Mouse (Mus musculus): ENCODE data around the gene Esr1.
"Not testable (repeated sequence)": the region's sequence is repeated elsewhere in the genome, so short reads cannot be mapped to it uniquely, and the experiment has no call there.

The Esr1 gene

DNA sequence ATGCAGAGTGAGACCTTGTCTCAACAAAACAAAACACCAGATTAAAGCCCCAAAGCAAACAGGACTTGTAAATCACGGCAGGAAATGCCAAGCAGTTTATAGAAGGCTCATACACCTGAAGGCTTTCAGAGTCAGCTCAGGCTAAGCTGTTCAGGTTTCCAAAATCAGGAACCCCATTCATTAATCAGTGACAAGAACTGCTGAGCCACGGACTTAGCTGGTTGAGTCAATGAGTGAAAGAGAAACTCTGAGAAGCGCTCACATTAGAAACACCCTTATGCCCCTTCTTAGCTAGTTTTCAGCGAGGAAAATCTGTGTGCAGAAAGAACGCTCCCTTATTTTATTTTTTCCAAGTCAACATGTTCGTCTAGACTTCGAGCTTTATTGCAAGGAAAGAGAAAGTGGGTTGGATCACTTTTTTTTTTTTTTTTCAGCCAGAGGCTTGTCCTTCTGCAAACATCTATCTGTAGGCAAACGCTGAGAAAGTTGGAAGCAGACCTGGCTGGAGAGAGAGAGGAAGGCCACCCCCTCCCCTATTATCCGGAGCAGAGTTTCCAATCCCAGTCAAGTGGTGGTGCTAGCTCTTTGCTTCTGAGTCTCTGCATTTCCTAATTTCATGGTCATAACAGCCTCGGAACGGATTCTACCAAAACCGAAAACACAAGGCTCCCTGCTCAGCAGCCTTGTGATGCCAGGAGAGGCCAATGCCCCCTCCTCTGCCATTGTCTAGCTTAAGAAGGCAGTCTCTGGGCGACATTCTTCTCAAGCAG is at the start of gene Esr1:
TSS of gene Esr1 (plus strand) at position 208 of the 770 bp plus-strand sequence.
- no peak for DNase-seq (ENCODE audit: low read depth, low spot score)

DNA sequence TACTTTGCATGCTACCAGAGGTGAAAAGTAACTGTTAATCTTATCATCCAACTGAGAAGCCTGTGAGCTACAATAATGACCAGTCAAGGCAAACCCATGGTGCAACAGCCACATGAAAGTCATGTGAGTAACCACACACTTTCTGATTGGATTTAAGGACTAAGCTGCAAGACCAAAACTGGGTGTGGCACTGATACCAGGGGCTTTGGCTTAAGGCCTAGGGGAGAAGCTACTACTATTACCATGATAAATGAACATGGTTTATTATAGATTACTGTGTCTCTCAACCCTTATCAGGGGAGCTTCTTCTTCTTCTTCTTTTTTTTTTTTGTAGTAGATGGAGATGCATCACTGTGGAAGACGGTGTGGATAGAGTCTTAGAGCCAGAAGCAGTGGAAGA is 46.2 kb upstream of the Esr1 start:
- DNase-seq (ENCODE audit: low read depth, low spot score), result no peak

DNA sequence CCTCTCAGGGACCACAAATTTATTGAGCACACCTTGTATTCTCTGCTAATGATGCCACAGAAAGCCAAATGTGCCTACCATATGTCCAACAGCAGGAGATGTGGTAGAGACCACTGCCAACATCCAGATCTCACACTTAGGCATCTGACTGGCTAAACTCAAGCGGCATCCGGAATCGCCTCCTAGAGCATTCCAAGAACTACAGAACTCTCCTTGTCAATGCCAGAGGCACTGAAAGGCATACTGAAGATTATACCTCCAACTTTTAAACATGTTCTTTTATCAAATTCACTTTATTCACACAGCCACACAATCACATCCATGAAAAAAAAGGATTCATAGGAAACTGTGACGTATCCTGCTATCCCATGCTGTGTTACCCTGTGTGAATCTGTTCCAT is 40.6 kb upstream of the Esr1 start:
- DNase-seq (ENCODE audit: low read depth, low spot score), result no peak

DNA sequence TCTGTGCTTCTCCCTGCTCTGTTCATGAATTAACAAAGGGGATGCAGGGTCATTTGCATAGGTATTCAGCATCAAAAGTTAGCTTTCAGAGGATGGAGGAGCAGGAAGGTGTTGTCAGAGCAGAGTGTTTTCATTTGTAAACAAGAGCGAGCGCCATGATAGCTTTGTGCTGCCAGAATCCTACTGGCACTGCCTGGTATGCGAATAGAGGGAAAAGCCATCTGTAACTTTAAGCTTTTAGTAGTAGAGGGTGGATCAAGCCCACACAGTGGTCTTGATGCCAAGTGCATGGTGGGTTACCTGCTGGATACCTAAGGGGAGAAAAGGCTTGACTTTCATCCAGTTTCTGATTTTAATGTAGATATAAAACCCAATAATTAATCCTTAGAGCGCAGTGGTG is 40.1 kb upstream of the Esr1 start:
- DNase-seq (ENCODE audit: low read depth, low spot score), result no peak

DNA sequence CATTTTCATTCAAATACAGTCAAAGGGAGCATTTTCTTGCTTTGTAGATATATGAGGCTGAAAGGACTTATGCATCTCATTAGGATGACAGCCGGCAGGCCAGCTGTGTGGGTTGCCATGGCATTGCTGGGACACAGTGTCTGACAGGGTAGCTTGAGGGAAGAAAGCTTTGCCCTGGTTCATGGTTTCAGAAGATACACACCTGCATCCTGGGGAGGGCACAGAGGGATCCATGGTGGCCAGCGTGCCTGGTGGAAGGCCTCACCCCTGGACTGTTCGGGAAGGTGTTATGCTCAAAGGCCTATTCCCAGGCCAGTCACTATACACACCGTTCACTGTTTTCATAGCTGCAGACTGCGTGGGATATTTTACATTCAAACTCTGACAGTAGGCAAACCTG is 29.5 kb upstream of the Esr1 start:
- no peak for DNase-seq (ENCODE audit: low read depth, low spot score)

DNA sequence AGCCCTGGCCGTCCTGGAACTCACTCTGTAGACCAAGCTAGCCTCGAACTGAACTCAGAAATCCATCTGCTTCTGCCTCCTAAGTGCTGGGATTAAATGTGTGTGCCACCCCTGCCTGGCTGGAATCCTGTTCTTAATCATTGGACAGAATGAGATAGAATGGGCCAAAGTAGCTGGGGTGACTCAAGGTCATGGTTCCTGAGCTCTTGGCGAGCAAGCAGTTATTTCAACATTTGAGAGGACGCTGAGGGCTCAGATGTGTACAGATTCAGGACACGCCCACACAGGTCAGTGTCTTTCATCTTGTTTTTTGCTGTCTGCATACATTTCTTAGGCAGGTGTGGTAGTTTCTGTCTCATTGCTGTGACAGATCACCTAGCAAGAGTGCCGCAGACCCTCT is 24.7 kb upstream of the Esr1 start:
- DNase-seq (ENCODE audit: low read depth, low spot score), result no peak

DNA sequence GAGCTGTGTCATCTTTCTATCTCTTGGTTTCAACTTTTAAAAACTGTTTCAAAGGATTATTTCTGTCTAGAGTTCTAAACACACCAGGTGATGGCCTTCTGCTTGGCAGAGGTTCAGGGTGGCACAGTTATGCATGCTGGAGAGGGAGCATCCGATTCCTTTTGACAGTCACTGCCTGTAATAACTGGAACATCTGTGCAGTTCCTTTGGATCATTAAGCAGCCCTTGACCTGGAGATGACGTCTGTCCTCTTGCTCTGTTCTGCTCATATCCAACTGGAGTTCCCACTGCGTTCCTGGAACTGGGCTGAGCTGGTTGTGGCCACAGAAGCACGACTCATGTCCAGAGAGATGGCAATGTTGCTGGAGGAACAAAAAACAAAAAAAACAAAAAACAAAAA is 21.8 kb upstream of the Esr1 start:
- peak; percentile 25 for DNase-seq (ENCODE audit: low read depth, low spot score)

DNA sequence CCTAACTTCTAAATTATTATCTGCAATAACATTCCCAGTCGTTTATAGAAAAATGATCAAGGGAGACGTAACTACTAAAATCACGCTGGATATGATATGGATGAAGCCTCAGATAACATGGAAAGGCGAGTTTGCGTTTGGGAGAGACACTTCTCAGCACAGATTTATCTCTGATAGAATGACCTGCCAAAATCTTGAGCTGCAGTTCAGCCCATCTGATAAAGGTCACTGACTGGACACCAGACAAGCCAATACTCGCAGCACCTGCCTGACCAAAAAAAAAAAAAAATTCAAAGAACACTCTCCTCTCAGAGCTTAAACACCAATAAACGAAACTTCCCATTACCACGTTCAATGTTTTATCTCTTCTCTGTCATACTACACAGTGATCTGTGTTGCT is 20.4 kb upstream of the Esr1 start:
- no peak for DNase-seq (ENCODE audit: low read depth, low spot score)

DNA sequence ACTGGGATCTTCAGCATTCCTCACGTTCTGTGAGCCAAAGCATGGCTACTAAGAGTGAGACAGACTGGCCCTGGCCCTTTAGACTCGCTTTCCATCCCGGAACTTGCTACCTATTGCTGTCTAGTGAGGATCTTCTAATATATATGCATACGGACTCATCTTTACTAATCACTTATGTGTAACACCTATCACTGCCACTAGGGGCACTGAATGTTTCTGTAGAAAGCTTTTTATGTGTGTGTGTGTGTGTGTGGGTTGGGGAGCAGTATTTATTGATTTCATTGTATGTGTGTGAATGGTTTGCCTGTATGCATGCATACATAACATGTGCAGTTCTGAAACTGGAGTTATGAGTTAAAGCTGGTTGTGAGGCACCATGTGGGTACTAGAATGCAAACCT is 17.6 kb upstream of the Esr1 start:
- DNase-seq (ENCODE audit: low read depth, low spot score), result peak; percentile 41

DNA sequence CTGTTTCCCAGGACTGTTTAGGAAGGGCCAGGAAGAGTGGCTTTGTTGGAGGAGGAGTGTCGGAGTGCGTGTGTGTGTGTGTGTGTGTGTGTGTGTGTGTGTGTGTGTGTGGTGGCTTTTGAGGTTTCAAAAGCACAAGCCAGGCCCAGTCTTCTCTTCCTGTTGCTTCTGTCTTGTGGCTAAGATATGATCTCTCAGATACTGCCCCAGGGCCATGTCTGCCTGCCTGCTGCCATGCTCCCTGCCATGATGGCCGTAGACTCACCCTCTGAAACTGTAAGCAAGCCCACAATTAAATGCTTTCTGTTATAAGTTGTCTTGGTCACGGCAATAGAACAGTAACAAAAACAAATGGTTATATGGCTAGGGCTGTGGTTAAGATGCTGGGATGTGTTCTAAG is 14.2 kb upstream of the Esr1 start:
- DNase-seq (ENCODE audit: low read depth, low spot score), result no peak

DNA sequence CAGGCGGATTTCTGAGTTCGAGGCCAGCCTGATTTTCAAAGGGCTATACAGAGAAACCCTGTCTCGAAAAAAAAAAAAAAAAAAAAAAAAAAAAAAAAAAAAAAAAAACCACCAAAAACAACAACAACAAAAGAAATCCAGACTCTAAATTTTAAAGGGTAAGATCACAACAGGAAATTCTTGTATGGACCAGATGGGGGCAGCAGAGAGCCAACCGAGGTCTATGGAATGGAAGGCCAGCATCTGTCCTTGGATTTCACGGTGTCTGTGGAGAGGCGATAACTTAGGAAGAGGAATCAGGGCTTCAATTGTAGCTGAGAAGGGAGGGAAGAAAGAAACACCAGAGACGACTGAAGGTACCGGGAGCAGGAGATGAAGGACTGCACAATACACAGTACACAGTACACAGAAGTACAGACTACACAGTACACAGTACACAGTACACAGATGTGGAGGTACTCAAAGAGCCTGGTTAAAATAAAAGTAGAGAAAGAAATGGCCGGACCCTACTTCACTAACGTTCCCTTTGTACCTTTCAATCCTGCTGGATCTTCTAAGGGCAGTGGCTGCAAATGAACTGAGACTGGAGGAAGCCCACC is 13.1 kb upstream of the Esr1 start:
- peak; percentile 77 for DNase-seq (ENCODE audit: low read depth, low spot score)

DNA sequence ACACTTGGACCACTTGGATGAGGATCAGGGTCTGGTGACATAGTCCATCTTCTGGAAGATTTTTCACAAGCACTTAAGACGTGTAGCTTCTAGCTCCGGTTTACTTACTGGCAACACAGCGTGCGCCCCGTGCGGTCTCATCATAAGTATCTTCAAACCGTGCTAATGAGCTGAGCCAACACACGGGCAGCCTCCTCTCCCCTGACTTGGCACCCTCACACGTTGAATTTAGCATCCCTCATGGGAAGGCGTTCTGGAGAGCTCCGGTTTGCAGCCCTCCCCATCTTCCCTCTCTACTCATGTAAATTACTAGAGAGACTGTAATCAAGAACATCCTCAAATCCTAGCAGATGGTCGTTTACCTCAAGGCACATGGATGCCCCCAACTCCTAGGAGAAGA is 12.5 kb upstream of the Esr1 start:
- DNase-seq (ENCODE audit: low read depth, low spot score), result no peak

DNA sequence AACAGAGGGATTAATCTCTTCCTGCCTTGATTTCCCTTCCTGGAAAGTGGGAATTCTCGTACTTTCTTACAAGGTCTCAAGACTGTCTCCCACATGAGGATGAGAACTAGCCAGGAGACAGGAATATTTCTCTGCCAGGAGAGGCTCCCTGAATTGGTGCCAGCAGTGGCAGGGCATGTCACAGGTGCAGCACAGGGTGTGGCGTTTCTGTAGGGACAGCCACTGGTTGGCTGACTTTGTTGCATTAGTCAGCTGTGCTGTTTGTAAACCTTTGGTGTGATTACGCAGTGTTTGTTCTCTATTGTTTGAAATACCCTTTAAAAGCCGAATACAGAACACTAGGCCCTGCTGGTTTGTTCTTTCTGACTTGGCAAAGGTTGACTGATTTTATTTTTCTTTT is 11.8 kb upstream of the Esr1 start:
- no peak for DNase-seq (ENCODE audit: low read depth, low spot score)

DNA sequence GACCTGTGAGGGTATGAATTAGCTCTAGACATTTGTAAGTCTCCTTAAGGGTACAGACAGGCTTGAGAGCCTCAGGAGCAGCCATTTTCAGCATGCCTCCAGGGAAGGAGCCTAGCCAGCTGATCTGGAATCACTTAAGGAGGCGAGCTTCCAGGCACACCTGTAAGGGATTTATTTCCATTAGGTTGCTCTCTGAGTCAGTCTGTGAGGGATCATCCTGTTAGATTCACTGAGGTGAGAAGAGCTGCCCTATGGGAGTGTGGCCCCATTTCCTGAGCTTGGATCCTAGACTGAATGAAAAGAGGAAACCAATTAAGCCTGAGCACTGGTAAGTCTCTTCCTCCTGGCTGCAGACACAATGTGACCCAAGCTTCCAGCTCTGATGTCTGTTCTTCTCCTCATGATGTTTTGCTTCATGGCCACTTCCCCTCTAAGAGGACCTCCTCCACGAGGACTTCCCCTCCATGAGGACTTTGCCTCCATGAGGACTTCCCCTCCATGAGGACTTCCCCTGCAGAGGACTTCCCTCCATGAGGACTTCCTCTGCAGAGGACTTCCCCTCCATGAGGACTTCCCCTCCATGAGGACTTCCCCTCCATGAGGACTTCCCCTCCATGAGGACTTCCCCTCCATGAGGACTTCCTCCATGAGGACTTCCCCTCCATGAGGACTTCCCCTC is 10.5 kb upstream of the Esr1 start:
- no peak for DNase-seq (ENCODE audit: low read depth, low spot score)

DNA sequence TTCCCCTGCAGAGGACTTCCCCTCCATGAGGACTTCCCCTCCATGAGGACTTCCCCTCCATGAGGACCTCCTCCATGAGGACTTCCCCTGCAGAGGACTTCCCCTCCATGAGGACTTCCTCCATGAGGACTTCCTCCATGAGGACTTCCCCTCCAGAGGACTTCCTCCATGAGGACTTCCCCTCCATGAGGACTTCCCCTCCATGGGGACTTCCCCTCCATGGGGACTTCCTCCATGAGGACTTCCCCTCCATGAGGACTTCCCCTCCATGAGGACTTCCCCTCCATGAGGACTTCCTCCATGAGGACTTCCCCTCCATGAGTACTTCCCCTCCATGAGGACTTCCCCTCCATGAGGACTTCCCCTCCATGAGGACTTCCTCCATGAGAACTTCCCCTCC is 9.8 kb upstream of the Esr1 start:
- DNase-seq (ENCODE audit: low read depth, low spot score), result not testable (repeated sequence)

DNA sequence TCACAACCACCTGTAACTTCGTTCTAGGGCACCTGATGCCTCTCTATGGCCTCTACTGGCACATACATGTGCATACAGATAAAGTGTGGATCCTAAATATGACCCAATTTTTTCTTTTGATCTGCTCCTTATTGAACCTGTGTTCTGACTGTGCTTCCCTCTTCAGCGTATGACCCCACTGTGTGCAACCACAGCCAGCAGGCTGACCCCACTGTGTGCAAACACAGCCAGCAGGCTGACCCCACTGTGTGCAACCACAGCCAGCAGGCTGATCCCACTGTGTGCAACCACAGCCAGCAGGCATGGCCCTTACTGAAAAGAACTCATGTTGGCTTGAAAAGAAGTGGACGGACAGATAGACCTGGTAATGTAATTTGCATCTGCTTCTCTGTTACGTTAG is 8.9 kb upstream of the Esr1 start:
- no peak for DNase-seq (ENCODE audit: low read depth, low spot score)

DNA sequence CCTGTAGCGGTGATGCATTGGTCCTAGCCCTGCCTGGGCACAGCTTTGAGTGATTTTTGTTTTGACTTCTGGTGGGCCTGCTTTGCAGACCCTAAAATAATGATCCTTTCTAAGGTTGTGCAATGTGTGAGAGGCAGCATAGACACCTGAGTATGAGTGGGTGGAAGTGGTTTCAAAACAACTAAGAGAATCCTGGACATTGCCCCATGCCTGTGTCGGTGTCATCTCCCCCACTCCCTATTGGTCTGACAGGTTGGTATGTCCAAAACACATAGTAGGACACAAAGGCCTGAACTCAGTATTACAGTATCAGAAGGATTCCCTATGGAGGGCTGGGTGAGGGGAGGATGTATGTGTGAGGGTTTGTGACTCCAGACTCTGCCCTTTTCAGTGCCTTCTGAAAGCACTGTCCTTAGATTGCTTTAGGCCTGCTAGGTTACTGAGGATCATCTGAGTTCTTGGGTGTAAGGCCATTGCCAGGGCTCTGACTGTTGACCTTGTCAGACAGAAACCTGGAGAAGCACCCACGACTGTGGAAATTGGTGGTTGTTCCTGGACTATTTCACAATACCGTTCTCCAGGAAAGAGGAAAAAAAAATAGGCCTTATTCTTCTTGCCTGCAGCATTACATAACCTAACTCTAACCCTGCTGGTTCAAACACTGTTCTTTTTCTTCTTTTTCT is 6.7 kb upstream of the Esr1 start:
- DNase-seq (ENCODE audit: low read depth, low spot score), result no peak

DNA sequence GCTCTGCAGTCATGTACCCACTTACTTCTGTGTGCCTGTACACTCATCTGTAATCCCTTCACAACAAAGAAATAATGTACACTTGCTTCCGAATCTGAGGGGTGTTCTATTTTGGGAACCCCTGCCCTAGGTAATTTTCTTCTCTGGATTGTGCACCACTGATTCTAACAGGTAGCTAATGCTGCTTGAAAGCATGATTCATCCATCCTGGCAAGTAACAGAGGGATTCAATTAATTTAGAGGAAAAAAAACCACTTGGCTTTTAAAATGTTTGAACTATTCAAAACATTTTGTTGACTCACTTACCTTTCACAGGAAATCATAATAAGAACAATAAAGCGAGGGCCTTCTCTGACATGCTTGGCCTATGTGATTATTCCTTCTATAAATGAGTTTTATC is 1.2 kb upstream of the Esr1 start:
- DNase-seq (ENCODE audit: low read depth, low spot score), result peak; percentile 55

DNA sequence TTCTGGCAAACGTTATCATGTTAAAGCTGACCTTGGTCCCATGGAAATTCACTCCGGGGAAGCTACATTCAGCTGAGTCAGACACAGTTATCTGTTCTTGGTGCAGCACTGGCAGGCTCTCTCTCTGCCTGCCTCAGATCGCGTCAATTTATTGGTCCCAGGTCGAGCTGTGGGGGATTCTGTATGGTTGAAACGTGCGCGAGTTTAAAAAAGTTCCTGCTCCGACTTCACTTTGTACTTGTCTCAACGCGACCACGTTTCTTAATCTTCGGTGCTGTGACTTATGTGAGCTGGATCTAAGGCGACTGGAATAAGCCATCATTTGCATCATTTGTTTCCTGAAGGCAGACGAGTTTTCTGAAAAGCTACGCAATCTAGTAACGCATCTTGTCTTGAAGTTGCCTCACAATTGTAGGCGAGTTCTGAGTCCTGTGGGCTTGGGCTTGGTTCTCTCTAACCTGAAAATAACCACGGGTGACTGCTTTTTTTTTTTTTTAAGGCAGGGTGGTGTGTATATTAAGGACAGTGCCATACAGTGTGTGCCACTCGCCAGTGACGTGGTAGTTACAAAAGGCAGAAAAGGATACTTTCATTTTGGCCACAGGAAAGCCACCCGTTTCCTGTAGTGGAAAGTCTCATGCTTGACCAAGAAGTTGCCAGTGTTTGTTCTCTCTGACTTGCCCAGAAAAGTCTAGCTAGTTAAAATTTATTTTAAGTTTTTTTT is 1.1 kb downstream of the Esr1 start:
- no peak for DNase-seq (ENCODE audit: low read depth, low spot score)

DNA sequence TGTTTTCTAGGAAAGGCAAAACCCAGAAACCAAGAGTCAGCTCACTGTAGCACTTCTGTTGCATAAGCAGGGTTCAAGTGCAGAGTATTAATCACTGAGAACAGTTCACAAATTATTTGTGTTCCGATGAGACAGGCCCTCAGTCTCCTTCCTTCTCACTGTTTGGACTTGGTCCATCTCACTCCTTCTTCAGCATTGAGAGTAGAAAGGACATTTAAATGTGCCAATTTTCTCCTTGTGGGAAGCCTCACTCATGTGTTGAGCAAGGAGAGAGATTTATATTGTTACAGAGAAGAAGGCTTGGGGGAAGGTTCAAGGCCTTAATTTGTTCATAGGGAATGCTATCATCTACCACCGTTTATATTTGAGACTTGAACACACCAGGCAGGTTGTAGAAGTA is 6.6 kb downstream of the Esr1 start:
- DNase-seq (ENCODE audit: low read depth, low spot score), result no peak

DNA sequence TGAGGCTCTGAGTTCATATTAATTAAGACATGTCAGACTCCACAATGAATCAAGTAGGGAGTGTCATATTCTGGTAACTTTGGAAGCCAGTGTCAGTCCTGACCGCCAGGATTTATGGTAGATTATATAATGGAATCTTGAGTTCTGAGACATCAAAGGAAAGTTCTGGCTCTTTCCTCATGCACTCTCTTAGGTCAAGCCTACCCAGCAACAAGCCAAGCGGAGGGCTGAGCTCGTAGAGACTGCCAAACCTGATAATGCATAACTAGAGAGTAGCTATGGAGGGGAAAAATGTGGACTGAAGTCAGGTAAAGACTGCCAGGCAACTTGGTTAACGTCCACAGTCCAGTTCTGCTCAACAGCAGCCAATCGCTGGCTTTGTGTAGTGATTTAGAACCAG is 7.3 kb downstream of the Esr1 start:
- DNase-seq (ENCODE audit: low read depth, low spot score), result peak; percentile 20

DNA sequence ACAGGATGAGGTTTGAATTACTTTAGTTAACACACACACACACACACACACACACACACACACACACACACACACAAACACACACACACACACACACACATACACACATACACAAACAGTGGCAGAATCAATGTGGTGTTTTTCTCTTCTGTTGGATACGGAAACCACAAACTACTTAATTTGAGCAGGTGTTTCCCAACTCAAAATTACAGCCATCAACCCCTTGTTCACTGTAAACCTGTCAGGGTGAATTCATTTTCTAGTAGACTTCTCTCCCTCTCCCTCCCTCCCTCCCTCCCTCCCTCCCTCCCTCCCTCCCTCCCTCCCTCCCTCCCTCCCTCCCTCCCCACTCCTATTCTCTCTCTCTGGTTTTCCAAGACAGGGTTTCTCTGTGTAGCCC is 8.0 kb downstream of the Esr1 start:
- not testable (repeated sequence) for DNase-seq (ENCODE audit: low read depth, low spot score)
